Mouse (Mus musculus): ENCODE measurements around the gene Usp34.
"Not testable (repeated sequence)": the region's sequence is repeated elsewhere in the genome, so short reads cannot be mapped to it uniquely, and the experiment has no call there.

The Usp34 gene

GRCm38 (mm10) chr11:23306764-23307565 is at the start of gene Usp34:
TSS of gene Usp34 (plus strand) at chr11:23306895.
- peak; percentile 55 to 63 for DNase-seq

GRCm38 (mm10) chr11:23259073-23259472 is 47.6 kb upstream of the Usp34 start:
- no peak for DNase-seq

DNA sequence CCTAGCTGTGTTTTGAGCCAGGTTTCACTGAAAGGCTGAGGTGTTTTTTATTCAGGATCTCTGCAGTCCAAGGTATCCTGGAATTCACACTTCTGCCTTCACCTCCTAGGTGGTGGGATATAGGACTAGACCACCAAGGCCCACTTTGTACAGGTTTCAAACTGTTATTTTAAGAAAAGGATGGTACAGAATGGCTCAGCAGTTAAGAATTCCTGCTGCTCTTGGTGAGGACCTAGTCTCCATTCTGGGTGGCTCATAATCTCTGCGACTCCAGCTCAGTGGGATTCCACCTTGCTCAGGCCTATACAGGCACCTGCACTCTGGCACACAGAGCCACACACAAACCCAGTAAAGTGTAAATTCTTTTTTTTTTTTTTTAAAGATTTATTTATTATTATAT is 47.2 kb upstream of the Usp34 start:
- DNase-seq = no peak

- no peak for DNase-seq
Measured at GRCm38 (mm10) chr11:23260186-23260585, 46.5 kb upstream of the Usp34 start.

DNA sequence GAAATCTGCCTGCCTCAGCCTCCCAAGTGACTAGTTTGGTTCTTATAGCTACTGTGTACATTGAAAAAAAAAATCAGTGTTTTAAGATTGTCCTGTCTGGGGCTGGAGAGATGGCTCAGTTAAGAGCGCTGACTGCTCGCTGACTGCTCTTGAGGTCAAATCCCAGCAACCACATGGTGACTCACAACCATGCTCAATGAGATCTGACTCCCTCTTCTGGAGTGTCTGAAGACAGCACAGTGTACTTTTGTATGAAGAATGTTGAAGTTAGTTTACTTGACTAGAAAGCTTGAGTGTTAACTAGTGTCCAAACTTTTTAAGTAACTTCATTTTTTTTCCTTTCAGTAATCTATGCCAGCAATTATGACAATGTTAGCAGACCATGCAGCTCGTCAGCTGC is 45.2 kb upstream of the Usp34 start:
- DNase-seq = no peak

GRCm38 (mm10) chr11:23264949-23265348 is 41.7 kb upstream of the Usp34 start:
- DNase-seq = no peak

GRCm38 (mm10) chr11:23271770-23272724 is 34.6 kb upstream of the Usp34 start:
- peak in 1 of 2 experiments; percentile 51 for DNase-seq

DNA sequence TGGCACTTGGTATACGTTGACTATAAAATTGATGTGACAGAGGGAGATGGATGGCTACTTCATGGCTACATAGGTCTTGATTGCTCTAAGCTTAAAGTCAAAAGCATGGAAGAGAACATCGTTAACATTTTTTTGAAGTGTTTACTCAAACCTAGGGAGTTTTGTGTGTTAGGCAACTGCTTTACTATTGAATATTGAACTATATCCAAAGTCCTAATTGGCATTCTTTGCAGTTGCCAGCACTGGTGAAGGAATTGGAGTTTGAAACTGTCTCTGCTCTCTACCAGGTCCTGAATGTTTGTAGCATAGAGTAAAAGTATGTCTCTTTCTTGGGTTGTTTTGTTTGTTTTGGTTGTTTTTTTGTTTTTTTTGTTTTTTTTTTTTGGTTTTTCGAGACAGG is 30.9 kb upstream of the Usp34 start:
- DNase-seq = no peak

DNA sequence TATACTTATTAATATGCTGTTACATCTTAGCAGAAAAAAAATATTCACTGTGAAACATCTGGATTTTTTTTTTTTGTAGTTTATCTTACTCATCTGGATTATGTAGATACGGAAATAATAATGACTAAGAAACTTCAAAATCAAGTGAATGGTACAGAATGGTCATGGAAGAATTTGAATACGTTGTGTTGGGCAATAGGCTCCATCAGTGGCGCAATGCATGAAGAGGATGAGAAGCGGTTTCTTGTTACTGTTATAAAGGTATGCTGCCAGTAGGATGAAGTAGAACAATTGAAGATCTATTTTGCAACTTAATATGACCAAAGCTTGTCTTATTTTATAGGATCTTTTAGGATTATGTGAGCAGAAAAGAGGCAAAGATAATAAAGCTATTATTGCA is 22.2 kb upstream of the Usp34 start:
- DNase-seq = no peak

- not testable (repeated sequence) for DNase-seq
Measured at GRCm38 (mm10) chr11:23288866-23289265, 17.8 kb upstream of the Usp34 start.

- DNase-seq = no peak
Measured at GRCm38 (mm10) chr11:23297379-23297778, 9.3 kb upstream of the Usp34 start.

DNA sequence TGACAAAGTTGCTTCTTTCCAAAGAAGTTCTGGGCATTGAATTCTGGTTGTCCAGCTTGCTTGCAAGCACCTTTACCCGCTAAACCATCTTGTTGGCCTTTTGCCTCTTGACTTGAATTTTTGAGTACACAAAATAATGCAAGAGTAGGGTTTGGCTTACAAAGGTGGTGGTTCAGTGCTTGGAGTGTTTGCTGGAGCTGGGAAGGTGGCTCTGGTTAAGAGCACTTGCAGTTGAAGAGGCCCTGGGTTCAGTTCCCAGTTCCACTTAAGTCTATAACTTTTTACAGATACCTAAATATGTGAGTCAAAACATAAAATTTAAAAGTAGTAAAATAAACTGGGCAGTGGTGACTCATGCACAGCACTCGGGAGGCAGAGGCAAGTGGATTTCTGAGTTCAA is 8.4 kb upstream of the Usp34 start:
- no peak for DNase-seq

DNA sequence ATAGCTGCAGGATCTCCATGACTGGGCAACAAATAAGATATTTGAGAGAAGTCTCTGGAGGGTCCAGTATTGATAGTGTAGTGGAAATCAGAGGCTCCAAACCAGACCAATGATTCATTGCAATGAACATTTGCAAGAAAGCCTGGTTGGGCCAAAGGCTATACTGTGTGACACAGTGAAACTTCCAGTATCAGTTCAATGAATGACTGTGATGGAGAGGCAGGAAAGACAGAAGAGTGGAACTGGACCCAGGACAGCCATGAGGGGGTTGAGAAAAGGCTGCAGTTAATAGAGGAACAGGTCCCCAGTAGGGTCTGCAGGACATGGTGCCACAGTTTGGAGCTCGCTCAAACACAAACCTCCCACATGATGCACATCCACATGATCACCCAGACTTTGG is 6.8 kb upstream of the Usp34 start:
- DNase-seq = no peak

DNA sequence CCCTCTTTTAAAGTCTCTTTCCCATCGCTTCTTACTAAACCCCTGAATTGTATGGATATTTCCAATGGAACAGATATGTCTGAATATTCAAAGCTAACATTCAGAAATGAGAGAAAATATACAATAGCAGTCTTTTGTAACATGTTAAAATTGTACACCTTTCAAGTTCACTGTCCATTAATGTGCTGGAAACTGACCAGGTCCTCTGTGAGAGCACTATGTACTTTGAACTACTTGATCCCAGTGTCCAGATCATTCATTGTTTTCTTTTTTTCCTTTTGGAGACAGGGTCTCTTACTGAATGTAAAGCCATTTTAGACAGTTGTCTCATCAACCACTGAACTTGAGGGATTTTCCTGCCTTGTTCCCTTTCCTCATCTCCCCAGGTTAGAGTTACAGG is 3.6 kb upstream of the Usp34 start:
- DNase-seq = peak; percentile 22 to 28

- DNase-seq = not testable (repeated sequence)
Measured at GRCm38 (mm10) chr11:23305101-23305672, 1.5 kb upstream of the Usp34 start.

GRCm38 (mm10) chr11:23305673-23306608 is 754 bp upstream of the Usp34 start:
- peak; percentile 96 to 97 for DNase-seq

DNA sequence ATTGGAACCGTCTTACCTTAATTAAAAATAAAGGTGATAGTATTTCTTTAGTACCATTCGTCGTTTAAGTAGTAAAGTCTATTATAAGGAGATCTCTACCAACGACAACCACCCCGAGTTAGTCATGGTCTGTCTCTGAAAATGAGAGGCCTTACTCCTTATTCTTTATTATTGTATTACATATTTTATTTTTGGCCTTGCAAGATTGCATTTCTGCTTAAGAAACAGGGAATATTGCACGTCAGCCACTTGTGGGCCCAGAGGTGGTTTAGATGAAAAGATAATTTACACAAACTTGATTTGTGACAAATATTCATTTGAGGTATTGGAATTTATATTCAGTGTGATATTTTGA is 848 bp downstream of the Usp34 start:
- DNase-seq = no peak

- DNase-seq = no peak
Measured at GRCm38 (mm10) chr11:23313496-23313895, 6.8 kb downstream of the Usp34 start.

GRCm38 (mm10) chr11:23329413-23329812 is 22.7 kb downstream of the Usp34 start:
- DNase-seq = no peak

DNA sequence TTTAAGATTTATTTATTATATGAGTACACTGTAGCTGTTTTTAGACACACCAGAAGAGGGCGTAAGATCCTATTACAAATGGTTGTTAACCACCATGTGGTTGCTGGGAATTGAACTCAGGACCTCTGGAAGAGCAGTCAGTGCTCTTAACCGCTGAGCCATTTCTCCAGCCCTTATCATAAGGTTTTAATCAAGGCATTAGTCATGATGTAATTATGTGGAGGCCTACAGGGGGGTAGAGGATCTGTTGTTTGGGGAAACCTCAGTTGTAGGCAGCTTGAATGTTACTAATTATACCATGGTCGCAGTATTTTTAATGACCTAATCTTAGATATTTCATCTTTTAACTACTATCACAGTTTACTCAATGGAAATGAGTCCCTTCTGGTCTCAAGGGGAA is 25.4 kb downstream of the Usp34 start:
- no peak for DNase-seq

DNA sequence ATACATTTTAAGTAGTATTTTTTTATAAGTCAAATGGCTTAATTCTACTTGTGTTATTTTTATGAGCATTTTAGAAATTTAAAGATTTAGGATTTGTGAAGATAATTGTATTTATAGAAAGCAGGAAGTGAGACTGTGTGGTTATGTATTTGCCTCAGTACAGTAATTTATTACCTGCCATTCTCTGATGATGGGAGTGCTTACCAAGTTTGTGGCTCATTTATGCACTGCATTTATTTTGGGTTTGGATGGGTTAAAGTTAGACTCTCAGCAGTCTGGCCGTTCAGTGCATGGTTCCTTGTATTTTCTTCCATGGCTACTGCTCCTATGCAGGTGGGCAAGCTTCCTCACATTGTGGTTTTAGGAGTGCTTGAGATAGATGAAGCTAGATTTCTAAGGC is 28.5 kb downstream of the Usp34 start:
- DNase-seq = no peak

DNA sequence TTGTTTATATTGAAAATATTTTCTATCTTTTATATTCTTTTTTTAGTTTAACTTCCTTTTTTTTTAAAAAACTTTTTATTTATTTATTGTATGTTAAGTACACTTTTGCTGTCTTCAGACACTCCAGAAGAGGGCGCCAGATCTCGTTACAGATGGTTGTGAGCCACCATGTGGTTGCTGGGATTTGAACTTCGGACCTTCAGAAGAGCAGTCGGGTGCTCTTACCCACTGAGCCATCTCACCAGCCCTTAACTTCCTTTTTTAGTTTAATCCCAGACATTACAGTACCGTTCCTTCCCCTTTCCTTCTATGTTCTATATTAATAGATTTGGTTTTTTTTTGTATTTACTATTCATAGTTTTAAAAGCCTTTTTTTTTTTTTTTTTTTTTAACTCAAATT is 50.5 kb downstream of the Usp34 start:
- not testable (repeated sequence) for DNase-seq
